Mouse (Mus musculus): ENCODE measurements around the gene Lemd2.

- no peak for TF ChIP-seq POLR2A (IDR thresholded peaks at IDR 0.05; ENCODE audit: control insufficient read depth, extremely low read depth, insufficient read depth, low read length, poor library complexity)
- TF ChIP-seq CTCF (IDR thresholded peaks at IDR 0.05; ENCODE audit: borderline replicate concordance, control insufficient read depth, extremely low read depth, insufficient read depth, low read length, poor library complexity): no peak
Observed at GRCm38 (mm10) chr17:27227258-27227657, 23.0 kb upstream of the Lemd2 start.

All from thymus, adult 2 months (tissue).